Mouse (Mus musculus): ENCODE measurements around the gene Gm49630. TPM values are rescaled to one million over a fixed set of nuclear protein-coding genes. Genes with fewer than 3 reads are reported as not detected.
A peak's percentile ranks its signal among the peaks of the same experiment; 100 is the strongest.
"Not testable (repeated sequence)": the region's sequence is repeated elsewhere in the genome, so short reads cannot be mapped to it uniquely, and the experiment has no call there.

The Gm49630 gene
- polyA plus RNA-seq, 1 experiment from 2014 or later = not detected

- peak; percentile 54; the same call in 1 of the 2 replicates for ATAC-seq (ENCODE audit: insufficient number of reproducible peaks, insufficient read depth, low FRiP score, low read depth)
- WGBS = 59% methylated on average over 8 of the region's 8 CpGs
- not testable (repeated sequence) for H3K4me1 ChIP-seq (ENCODE audit: control insufficient read depth, insufficient read depth, low read length); H3K36me3 ChIP-seq (ENCODE audit: control insufficient read depth, insufficient read depth, low read length); H3K4me3 ChIP-seq (ENCODE audit: low read depth, low read length); H3K9ac ChIP-seq (replicated peaks; ENCODE audit: low read depth, low read length); H3K27me3 ChIP-seq (ENCODE audit: control insufficient read depth, insufficient read depth, low read length); H3K27ac ChIP-seq (ENCODE audit: low read length); H3K9me3 ChIP-seq (ENCODE audit: control insufficient read depth, low read depth, low read length); H3K4me2 ChIP-seq (replicated peaks; ENCODE audit: low read depth, low read length)
These were observed 65.2 kb downstream of the Gm49630 start for GRCm38 (mm10) chr17:7306278-7307196.

Other genes with a start within 250 kb of the Gm49630 start
- gene Rps6ka2, start 201.9 kb downstream of the Gm49630 start, polyA plus RNA-seq (2014; fragmentation: Nextera tagmentation; extraction: Ambion mirVana) = 11.7 and 14.7 TPM in 2 replicates
- not detected in 2 replicates for gene Tcp10a, start 47.3 kb downstream of the Gm49630 start, polyA plus RNA-seq (2014; fragmentation: Nextera tagmentation; extraction: Ambion mirVana)
- gene Ttll2, start 19.3 kb downstream of the Gm49630 start, polyA plus RNA-seq (2014; fragmentation: Nextera tagmentation; extraction: Ambion mirVana) = not detected in 2 replicates
- gene Unc93a2, start 13.5 kb upstream of the Gm49630 start, polyA plus RNA-seq (2014; fragmentation: Nextera tagmentation; extraction: Ambion mirVana) = not detected in 2 replicates